Mouse (Mus musculus) forebrain, postnatal 0 days (tissue): ENCODE measurements around the gene Prkacb. TPM values are rescaled to one million over a fixed set of nuclear protein-coding genes. Genes with fewer than 3 reads are reported as not detected.

Experiments
- ATAC-seq: fragments of 200-750 bp; cut with Nextera tagmentation; 2 replicates; pipeline ENCODE4 v1.8.0; 2017; ENCODE audit warnings: mild to moderate bottlenecking, moderate library complexity
- DNase-seq: peaks from one replicate; pipeline ENCODE4 v3.0.0-alpha.2; 2015
- H3K27ac ChIP-seq: fragments of 300-500 bp; sonication (generic); 2 replicates; pipeline ENCODE4 v1.5.1; 2014; ENCODE audit warnings: low read depth, mild to moderate bottlenecking, antibody characterized with exemption, low read length, moderate library complexity, mixed read lengths
- H3K27me3 ChIP-seq: fragments of 300-500 bp; sonication (generic); 2 replicates; pipeline ENCODE4 v1.6.1; 2014; ENCODE audit warnings: mild to moderate bottlenecking, low read length, mixed read lengths; ENCODE audit not compliant: insufficient read depth
- H3K36me3 ChIP-seq: fragments of 300-500 bp; sonication (generic); 2 replicates; pipeline ENCODE4 v1.6.1; 2014; ENCODE audit warnings: mild to moderate bottlenecking, moderate library complexity; ENCODE audit not compliant: insufficient read depth
- H3K4me1 ChIP-seq: fragments of 300-500 bp; sonication (generic); 2 replicates; pipeline ENCODE4 v1.6.1; 2014; ENCODE audit warnings: antibody characterized with exemption; ENCODE audit not compliant: insufficient read depth
- H3K4me2 ChIP-seq: fragments of 300-500 bp; sonication (generic); 2 replicates; pipeline ENCODE4 v1.6.1; 2014; ENCODE audit warnings: low read depth, mild to moderate bottlenecking, moderate library complexity
- H3K4me3 ChIP-seq: fragments of 300-500 bp; sonication (generic); 2 replicates; pipeline ENCODE4 v1.5.1; 2014; ENCODE audit warnings: low read depth, low read length, mixed read lengths
- H3K9ac ChIP-seq: fragments of 300-500 bp; sonication (generic); 2 replicates; pipeline ENCODE4 v1.6.1; 2014; ENCODE audit warnings: mild to moderate bottlenecking
- H3K9me3 ChIP-seq: fragments of 300-500 bp; sonication (generic); 2 replicates; pipeline ENCODE4 v1.6.1; 2016; ENCODE audit warnings: low read length
- CTCF ChIP-seq: sonication (generic); IDR thresholded peaks from 2 replicates; pipeline ENCODE4 v1.5.1; 2016; ENCODE audit warnings: antibody characterized with exemption, control low read depth, low read depth
- WGBS: fragments of 180-500 bp; shearing (Covaris S2); extraction: QIAGEN DNeasy Blood & Tissue Kit; methylation state at CpG from one replicate; pipeline ENCODE4 v1.1.7; 2014; 5-methylcytosine and 5-hydroxymethylcytosine counted together
- polyA plus RNA-seq: library from polyadenylated mRNA; unstranded; fragments of >200 nt; fragmentation: Nextera tagmentation; extraction: Ambion mirVana; gene quantifications from 2 replicates; pipeline ENCODE4 v1.2.1, GENCODE M21; 2015
- total RNA-seq: library from RNA; depleted of rRNA; stranded (reverse); fragments of >200 nt; gene quantifications from 2 replicates; pipeline ENCODE4 v1.2.3, GENCODE M21; 2014

The Prkacb gene
- total and polyA plus RNA-seq, 2 experiments from 2014 or later = 208 to 369 TPM

DNA sequence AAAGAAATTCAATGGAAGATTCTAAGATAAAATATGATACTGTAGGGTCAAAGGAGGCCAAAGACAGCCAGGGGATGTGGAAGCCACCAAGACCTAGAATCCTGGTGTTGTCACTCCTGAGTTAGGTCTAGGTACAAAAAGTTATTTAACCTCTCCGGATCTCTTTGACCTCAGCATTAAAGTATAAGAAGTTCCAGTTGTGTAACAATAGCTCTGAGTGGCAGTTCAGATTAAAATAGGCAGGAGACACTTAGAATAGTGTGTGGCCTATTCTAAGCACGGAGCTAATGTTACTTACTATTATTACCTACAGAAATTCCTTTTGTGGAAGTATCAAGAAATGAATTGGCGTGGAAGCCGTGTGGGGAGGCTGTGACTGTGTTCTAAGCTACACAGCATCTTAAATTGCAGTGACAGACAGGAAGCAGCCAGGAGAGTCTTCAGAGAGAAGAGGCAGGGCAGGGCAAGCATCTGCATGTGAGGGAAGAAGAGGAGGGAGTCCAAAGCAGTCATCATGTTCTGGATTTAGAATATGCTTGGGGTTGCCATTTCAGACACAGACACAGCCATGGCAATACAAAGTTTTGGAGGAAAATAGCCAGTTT lies 125.6 kb downstream of the Prkacb start:
- H3K9me3 ChIP-seq = no peaks in the 10 kb centered on the region
- no peak for TF ChIP-seq CTCF
- H3K36me3 ChIP-seq = no peaks in the 10 kb centered on the region
- no peak overlapping the region for H3K4me3 ChIP-seq
- WGBS = 69% methylated on average over 4 of the region's 4 CpGs
- no peak for ATAC-seq
- H3K9ac ChIP-seq = no peak overlapping the region
- no peak overlapping the region for H3K27ac ChIP-seq
- H3K4me1 ChIP-seq = peaks cover 14% of the 10 kb centered on the region
- no peaks in the 10 kb centered on the region for H3K27me3 ChIP-seq
- no peak overlapping the region for H3K4me2 ChIP-seq
- no peak for DNase-seq

DNA sequence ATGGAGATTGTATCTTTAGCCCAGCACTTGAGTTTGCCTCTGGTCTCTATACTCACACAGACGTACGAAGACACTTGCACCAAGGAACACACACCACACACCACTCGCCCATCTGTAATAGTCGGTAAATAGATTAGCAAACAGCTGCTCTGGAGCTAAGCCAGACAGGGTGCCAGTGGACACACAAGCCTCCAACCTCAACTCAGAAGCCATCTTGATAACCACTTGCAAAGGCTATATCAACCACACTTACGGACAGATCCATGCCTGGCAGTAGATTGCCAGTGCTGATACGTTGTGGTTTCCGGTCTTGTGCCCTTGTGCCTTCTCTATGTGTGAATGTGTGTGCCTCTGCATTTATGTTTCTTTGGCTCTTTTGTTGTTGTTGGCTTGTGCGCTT lies 126.4 kb downstream of the Prkacb start:
- Histone ChIP-seq H3K4me3 (no peak overlapping the region), H3K4me1 (peaks cover 17% of the 10 kb centered on the region), H3K27me3 (no peaks in the 10 kb centered on the region), H3K4me2 (no peak overlapping the region), H3K36me3 (no peaks in the 10 kb centered on the region), H3K27ac (no peak overlapping the region), H3K9me3 (no peaks in the 10 kb centered on the region), H3K9ac (no peak overlapping the region)
- ATAC-seq (no peak), DNase-seq (no peak)
- WGBS = 91% methylated on average over 8 of the region's 8 CpGs
- no peak for TF ChIP-seq CTCF

DNA sequence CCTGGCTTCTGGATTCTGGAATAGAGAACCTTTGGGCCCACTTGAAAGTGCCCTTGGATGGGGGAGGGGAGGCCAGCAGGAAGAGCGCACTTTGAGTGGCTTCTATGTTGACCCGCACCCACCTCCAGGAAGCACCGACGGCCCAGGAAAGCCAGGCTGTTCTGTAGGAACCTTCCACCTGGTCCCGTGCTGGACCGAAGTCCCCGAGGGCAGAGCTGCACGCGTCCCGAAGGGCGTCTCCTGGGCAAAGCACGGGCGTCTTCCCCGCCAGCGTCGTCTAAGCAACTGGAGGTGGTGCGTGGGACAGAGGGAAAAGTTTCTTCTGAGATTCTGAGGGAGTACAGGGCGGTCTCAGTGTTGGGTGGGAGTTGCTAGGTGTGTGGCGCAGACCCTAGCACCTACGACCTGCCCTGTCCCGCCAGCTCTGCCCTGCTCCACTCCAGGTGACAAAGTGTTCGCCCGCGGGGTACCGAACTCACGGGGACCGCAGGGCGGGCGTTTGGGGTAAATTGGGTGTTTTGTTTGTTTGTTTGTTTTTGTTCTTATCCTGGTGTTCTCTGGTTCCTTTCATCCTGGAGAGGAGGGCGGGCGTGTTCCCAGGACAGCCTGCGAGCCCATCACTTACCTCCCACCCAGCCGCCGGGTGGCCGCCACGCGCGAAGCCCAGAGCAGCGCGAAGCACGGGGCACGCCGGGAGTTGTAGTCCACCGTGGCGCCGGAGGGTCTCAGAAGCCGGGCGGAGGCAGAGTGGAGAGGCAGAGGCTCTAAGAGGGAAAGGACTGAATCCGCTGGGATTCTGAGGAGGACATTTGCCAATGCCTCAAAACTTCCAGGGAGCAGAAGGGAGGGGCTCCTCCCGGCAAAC lies 127.7 kb downstream of the Prkacb start, which contains the start of gene Samd13:
Gene Samd13, minus strand, starts transcription at position 782 of the 865 bp plus-strand sequence.
- TF ChIP-seq CTCF = peak; percentile 17; the same call in 1 of the 2 replicates
- H3K27ac ChIP-seq = no peak within 1 kb of the TSS
- H3K9ac ChIP-seq = peak within 1 kb of the TSS; percentile 41
- 6% methylated on average over 50 of the region's 50 CpGs for WGBS
- peaks cover 18% of the 10 kb centered on the region for H3K4me1 ChIP-seq
- DNase-seq (peak; percentile 68), ATAC-seq (peak; percentile 94)
- H3K4me3 ChIP-seq = peak within 1 kb of the TSS; percentile 38
- H3K27me3 ChIP-seq = no peaks in the 10 kb centered on the region
- H3K4me2 ChIP-seq = peak within 1 kb of the TSS; percentile 75
- H3K9me3 ChIP-seq = no peaks in the 10 kb centered on the region
- no peaks in the 10 kb centered on the region for H3K36me3 ChIP-seq

DNA sequence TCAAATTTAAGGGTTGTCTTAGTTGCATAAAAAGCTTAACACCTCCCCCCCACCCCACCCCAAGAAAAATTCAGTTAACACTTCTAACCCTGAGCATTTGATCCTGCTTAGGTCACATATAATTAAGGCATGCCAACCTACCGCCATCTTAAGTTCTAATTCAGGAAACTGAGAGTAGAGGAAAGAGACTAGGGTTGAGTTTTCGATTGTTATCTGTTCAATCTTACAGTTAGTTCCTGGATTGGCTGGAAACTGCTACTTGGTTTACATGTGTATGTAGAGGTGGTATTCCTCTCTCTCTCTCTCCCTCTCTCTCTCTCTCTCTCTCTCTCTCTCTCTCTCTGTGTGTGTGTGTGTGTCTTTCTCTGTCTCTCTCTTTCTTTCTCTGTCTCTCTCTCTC lies 129.7 kb downstream of the Prkacb start:
- peak overlapping the region; percentile 57; the same call in 1 of the 2 replicates for H3K4me2 ChIP-seq
- no peak for DNase-seq
- H3K4me3 ChIP-seq = no peak overlapping the region
- H3K27me3 ChIP-seq = no peaks in the 10 kb centered on the region
- ATAC-seq = no peak
- WGBS = 79% methylated on average over 2 of the region's 2 CpGs
- TF ChIP-seq CTCF = no peak
- no peak overlapping the region for H3K27ac ChIP-seq
- H3K36me3 ChIP-seq = no peaks in the 10 kb centered on the region
- H3K9me3 ChIP-seq = no peaks in the 10 kb centered on the region
- H3K4me1 ChIP-seq = peaks cover 18% of the 10 kb centered on the region
- no peak overlapping the region for H3K9ac ChIP-seq

DNA sequence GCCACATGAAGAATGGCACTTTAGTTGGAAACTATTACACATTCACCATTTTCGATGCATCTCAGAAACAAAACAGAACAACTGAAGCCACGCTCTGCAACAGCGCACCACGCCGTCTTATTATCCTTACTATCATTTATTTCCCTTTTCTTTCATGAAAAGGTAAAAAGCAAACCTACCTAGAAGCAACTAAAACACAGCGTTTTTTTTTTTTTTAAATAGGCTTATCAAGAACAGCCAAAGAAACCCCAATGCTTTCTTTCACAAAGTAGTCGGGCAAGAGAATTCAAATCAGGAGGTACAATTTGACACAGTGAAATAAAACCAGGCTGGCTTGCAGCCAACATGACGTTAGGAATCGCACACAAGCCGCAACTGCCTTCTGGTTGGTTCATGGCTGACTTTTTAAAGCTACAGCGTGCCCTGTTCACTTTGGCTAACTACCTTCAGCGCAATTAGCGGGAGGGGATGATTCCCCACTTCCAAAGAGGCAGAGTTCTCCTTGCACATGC lies 130.6 kb downstream of the Prkacb start:
- peak overlapping the region; percentile 35 for H3K4me3 ChIP-seq
- TF ChIP-seq CTCF = no peak
- 12% methylated on average over 13 of the region's 13 CpGs for WGBS
- peak overlapping the region; percentile 57 for H3K4me2 ChIP-seq
- no peaks in the 10 kb centered on the region for H3K27me3 ChIP-seq
- H3K27ac ChIP-seq = peak overlapping the region; percentile 45; the same call in 1 of the 2 replicates
- H3K36me3 ChIP-seq = no peaks in the 10 kb centered on the region
- H3K9me3 ChIP-seq = no peaks in the 10 kb centered on the region
- H3K4me1 ChIP-seq = peaks cover 18% of the 10 kb centered on the region
- DNase-seq (peak; percentile 90), ATAC-seq (peak; percentile 63)
- peak overlapping the region; percentile 28; the same call in 1 of the 2 replicates for H3K9ac ChIP-seq

DNA sequence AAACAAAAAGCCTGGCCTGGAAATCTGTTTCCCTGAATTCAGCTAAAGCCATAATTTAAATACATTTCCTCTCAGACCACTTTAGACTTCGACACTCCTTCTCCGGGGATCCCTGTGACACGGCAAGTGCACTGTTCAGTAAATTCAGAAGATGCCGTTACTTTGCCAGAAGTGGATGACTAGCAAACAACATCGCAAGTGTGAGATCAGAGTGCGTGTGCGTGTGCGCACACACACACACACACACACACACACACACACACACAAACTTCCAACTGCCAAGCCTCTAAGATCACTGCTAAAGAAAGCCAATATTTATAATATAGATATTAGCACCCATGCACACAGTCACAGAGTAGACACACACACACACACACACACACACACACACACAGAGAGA lies 131.1 kb downstream of the Prkacb start:
- no peaks in the 10 kb centered on the region for H3K36me3 ChIP-seq
- H3K4me3 ChIP-seq = peak overlapping the region; percentile 35
- no peak for TF ChIP-seq CTCF
- H3K4me1 ChIP-seq = peaks cover 18% of the 10 kb centered on the region
- ATAC-seq = no peak
- H3K27ac ChIP-seq = no peak overlapping the region
- H3K9ac ChIP-seq = 0 out of 2 replicates have a peak overlapping the region, but pooled peaks have one; percentile 28
- 32% methylated on average over 8 of the region's 8 CpGs for WGBS
- peak overlapping the region; percentile 57 for H3K4me2 ChIP-seq
- no peaks in the 10 kb centered on the region for H3K9me3 ChIP-seq
- no peaks in the 10 kb centered on the region for H3K27me3 ChIP-seq
- peak; percentile 40 for DNase-seq

DNA sequence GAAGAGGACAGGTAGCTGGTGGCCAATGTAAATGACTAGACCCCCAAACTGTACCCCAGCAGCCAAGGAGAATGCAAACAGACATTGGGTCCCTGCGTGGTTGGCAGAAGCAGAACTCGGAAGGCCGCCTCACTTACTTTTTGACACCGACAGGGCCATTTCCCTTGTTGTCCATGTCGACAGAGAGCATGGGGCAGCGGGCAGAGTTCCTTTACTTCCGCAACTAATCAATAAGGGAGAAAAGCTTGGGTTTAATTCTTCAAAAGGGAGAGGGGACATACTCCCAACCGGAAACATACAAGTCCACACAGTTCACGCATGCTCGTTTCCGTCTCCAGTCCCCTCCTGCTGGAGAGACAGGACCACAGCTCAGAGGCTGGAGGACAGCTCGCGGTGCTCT lies 132.2 kb downstream of the Prkacb start:
- no peak overlapping the region for H3K4me3 ChIP-seq
- no peak for ATAC-seq
- no peak overlapping the region for H3K27ac ChIP-seq
- H3K36me3 ChIP-seq = no peaks in the 10 kb centered on the region
- no peak for TF ChIP-seq CTCF
- WGBS = 90% methylated on average over 13 of the region's 13 CpGs
- H3K4me1 ChIP-seq = peaks cover 17% of the 10 kb centered on the region
- H3K27me3 ChIP-seq = no peaks in the 10 kb centered on the region
- H3K9me3 ChIP-seq = no peaks in the 10 kb centered on the region
- no peak for DNase-seq
- H3K4me2 ChIP-seq = no peak overlapping the region
- no peak overlapping the region for H3K9ac ChIP-seq
